Mouse (Mus musculus): Measurements from ENCODE around the gene Hexim2. TPM values are rescaled to one million over a fixed set of nuclear protein-coding genes. Genes with fewer than 3 reads are reported as not detected.

Gene Hexim2
- polyA plus RNA-seq, 1 experiment from 2014 or later: 6.5 TPM

- no peak overlapping the region for H3K9ac ChIP-seq (ENCODE audit: low read depth, low read length)
- no peak for TF ChIP-seq CTCF (IDR thresholded peaks at IDR 0.05; ENCODE audit: low read depth)
- ATAC-seq (replicated peaks; ENCODE audit: low FRiP score, low read depth): no peak
- peaks cover 24% of the 10 kb centered on the region; the same call in 1 of the 2 replicates for H3K4me1 ChIP-seq (replicated peaks; ENCODE audit: insufficient read depth, low read length)
- no peak overlapping the region for H3K4me3 ChIP-seq (replicated peaks; ENCODE audit: low read depth, low read length)
- no peaks in the 10 kb centered on the region for H3K9me3 ChIP-seq (replicated peaks; ENCODE audit: low read length)
- WGBS: 19% methylated on average over 22 of the region's 22 CpGs
- H3K27ac ChIP-seq: peak overlapping the region; percentile 54; the same call in 1 of the 2 replicates
- peak; percentile 59 for DNase-seq (ENCODE audit: low spot score)
- 0 out of 2 replicates have a peak overlapping the region, but pooled peaks have one; percentile 17 for H3K4me2 ChIP-seq (ENCODE audit: low read length)
- no peaks in the 10 kb centered on the region for H3K36me3 ChIP-seq (ENCODE audit: insufficient read depth, low read length)
- H3K27me3 ChIP-seq (ENCODE audit: insufficient read depth, low read length): no peaks in the 10 kb centered on the region
Observed at GRCm38 (mm10) chr11:103096979-103097894, 35.0 kb upstream of the Hexim2 start.

- no peak overlapping the region for H3K9ac ChIP-seq (ENCODE audit: low read depth, low read length)
- no peaks in the 10 kb centered on the region for H3K27me3 ChIP-seq (ENCODE audit: insufficient read depth, low read length)
- DNase-seq (ENCODE audit: low spot score): peak; percentile 50
- ATAC-seq (replicated peaks; ENCODE audit: low FRiP score, low read depth): no peak
- H3K9me3 ChIP-seq (replicated peaks; ENCODE audit: low read length): no peaks in the 10 kb centered on the region
- TF ChIP-seq CTCF (IDR thresholded peaks at IDR 0.05; ENCODE audit: low read depth): no peak
- H3K4me1 ChIP-seq (replicated peaks; ENCODE audit: insufficient read depth, low read length): peaks cover 27% of the 10 kb centered on the region; the same call in 1 of the 2 replicates
- H3K4me2 ChIP-seq (ENCODE audit: low read length): no peak overlapping the region
- no peak overlapping the region for H3K4me3 ChIP-seq (replicated peaks; ENCODE audit: low read depth, low read length)
- WGBS: 57% methylated on average over 11 of the region's 11 CpGs
- H3K36me3 ChIP-seq (ENCODE audit: insufficient read depth, low read length): no peaks in the 10 kb centered on the region
- H3K27ac ChIP-seq: no peak overlapping the region
Observed at GRCm38 (mm10) chr11:103098531-103099190, 33.6 kb upstream of the Hexim2 start.

- Histone ChIP-seq H3K27ac (no peak overlapping the region), H3K4me3 (replicated peaks; ENCODE audit: low read depth, low read length) (no peak overlapping the region), H3K27me3 (ENCODE audit: insufficient read depth, low read length) (no peaks in the 10 kb centered on the region), H3K9me3 (replicated peaks; ENCODE audit: low read length) (no peaks in the 10 kb centered on the region), H3K9ac (ENCODE audit: low read depth, low read length) (no peak overlapping the region), H3K36me3 (ENCODE audit: insufficient read depth, low read length) (no peaks in the 10 kb centered on the region), H3K4me1 (replicated peaks; ENCODE audit: insufficient read depth, low read length) (peaks cover 27% of the 10 kb centered on the region; the same call in 1 of the 2 replicates), H3K4me2 (ENCODE audit: low read length) (no peak overlapping the region)
- 35% methylated on average over 11 of the region's 12 CpGs for WGBS
- no peak for TF ChIP-seq CTCF (IDR thresholded peaks at IDR 0.05; ENCODE audit: low read depth)
- no peak for DNase-seq (ENCODE audit: low spot score)
- ATAC-seq (replicated peaks; ENCODE audit: low FRiP score, low read depth): no peak
Observed at GRCm38 (mm10) chr11:103099352-103099940, 32.8 kb upstream of the Hexim2 start.

- ATAC-seq (replicated peaks; ENCODE audit: low FRiP score, low read depth) (no peak), DNase-seq (ENCODE audit: low spot score) (peak; percentile 35)
- no peaks in the 10 kb centered on the region for H3K27me3 ChIP-seq (ENCODE audit: insufficient read depth, low read length)
- no peak for TF ChIP-seq CTCF (IDR thresholded peaks at IDR 0.05; ENCODE audit: low read depth)
- H3K36me3 ChIP-seq (ENCODE audit: insufficient read depth, low read length): no peaks in the 10 kb centered on the region
- H3K27ac ChIP-seq: no peak overlapping the region
- H3K4me3 ChIP-seq (replicated peaks; ENCODE audit: low read depth, low read length): no peak overlapping the region; the same call in 1 of the 2 replicates
- H3K4me1 ChIP-seq (replicated peaks; ENCODE audit: insufficient read depth, low read length): peaks cover 24% of the 10 kb centered on the region; the same call in 1 of the 2 replicates
- WGBS: 36% methylated on average over 8 of the region's 8 CpGs
- H3K9ac ChIP-seq (ENCODE audit: low read depth, low read length): no peak overlapping the region
- H3K9me3 ChIP-seq (replicated peaks; ENCODE audit: low read length): no peaks in the 10 kb centered on the region
- H3K4me2 ChIP-seq (ENCODE audit: low read length): peak overlapping the region; percentile 92
Observed at GRCm38 (mm10) chr11:103100361-103100760, 31.9 kb upstream of the Hexim2 start.

GRCm38 (mm10) chr11:103101481-103101865 lies 30.8 kb upstream of the Hexim2 start, which contains the start of the genes Plcd3 and Acbd4:
TSS of gene Plcd3 (minus strand) at chr11:103101658.
TSS of gene Acbd4 (plus strand) at chr11:103101682.
- DNase-seq (ENCODE audit: low spot score): peak; percentile 86
- peak; percentile 35 for ATAC-seq (replicated peaks; ENCODE audit: low FRiP score, low read depth)
- TF ChIP-seq CTCF (IDR thresholded peaks at IDR 0.05; ENCODE audit: low read depth): 0 out of 2 replicates have a peak, but pooled peaks have one; percentile 12

More at GRCm38 (mm10) chr11:103101481-103101865, 30.8 kb upstream of the Hexim2 start, which contains the start of the genes Plcd3 and Acbd4:
- H3K4me1 ChIP-seq (replicated peaks; ENCODE audit: insufficient read depth, low read length): peaks cover 24% of the 10 kb centered on the region; the same call in 1 of the 2 replicates
- H3K36me3 ChIP-seq (ENCODE audit: insufficient read depth, low read length): no peaks in the 10 kb centered on the region
- H3K4me2 ChIP-seq (ENCODE audit: low read length): peak within 1 kb of the TSS; percentile 92
- H3K9me3 ChIP-seq (replicated peaks; ENCODE audit: low read length): no peaks in the 10 kb centered on the region
- no peak within 1 kb of the TSS; the same call in 1 of the 2 replicates for H3K27ac ChIP-seq
- under 1% methylated on average over 30 of the region's 34 CpGs for WGBS
- peak within 1 kb of the TSS; percentile 58 for H3K9ac ChIP-seq (ENCODE audit: low read depth, low read length)
- no peaks in the 10 kb centered on the region for H3K27me3 ChIP-seq (ENCODE audit: insufficient read depth, low read length)
- H3K4me3 ChIP-seq (replicated peaks; ENCODE audit: low read depth, low read length): peak within 1 kb of the TSS; percentile 55
